Mouse (Mus musculus): ENCODE results near the gene Rsph9. TPM values are rescaled to one million over a fixed set of nuclear protein-coding genes. Genes with fewer than 3 reads are reported as not detected.

Rsph9 gene
- total RNA-seq (2021) = under 1 TPM; 0.47 to 0.61 TPM
- long read RNA-seq, experiment 1 = 0 reads
- long read RNA-seq, experiment 2, partial matches to known transcripts = 0 of 1 reads
- long read RNA-seq, experiment 2, other reads (novel, unspliced or antisense) = 1 of 1 reads

DNA sequence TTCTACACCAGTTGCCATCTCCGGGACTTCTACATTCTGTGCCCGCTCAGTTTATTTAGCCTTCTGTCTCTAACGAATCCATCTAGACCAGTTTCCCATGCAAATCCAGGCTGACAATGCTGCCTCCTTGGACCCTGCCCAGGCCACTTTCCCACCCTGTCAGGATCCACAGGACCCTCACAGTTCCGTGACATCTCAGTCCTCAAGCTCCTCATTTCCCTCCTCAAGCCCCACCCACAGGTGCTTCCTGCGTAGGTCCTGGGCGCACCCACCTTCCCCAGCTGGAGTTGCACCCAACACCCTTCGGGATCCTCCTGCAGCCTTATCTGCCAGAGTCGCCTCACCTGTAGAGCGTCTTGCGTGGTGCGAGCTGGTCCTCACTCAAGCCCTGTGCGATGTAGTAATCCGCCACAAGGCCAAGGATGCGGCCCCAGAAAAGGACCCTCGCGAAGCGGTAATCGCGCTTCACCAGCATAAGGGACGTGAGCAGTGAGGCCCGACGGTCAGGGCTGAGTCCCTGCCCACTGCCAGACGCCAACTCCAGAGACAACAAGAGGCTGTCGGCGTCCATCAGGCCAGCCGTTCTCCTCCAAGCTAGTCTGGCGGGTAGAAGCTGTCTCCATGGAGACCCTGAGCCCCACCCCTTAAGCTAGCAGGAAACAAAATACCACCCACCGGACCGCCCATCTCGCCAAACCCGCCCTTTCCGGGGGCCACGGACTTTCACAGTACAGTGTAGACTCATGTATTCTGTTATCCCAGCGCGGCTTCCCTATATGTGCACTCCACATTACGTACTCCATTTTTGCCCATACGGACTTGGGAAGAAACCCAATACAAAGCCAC lies at the start of gene Rsph9:
Gene Rsph9, minus strand, starts transcription at position 639 of the 846 bp plus-strand sequence.
- no peak for TF ChIP-seq CTCF (IDR thresholded peaks at IDR 0.05)
- H3K4me3 ChIP-seq = peak within 1 kb of the TSS; percentile 73
- DNase-seq = peak; percentile 85
- H3K27ac ChIP-seq = peak within 1 kb of the TSS; percentile 56
- intact Hi-C loops (cut with DNase I) = no loop called here

DNA sequence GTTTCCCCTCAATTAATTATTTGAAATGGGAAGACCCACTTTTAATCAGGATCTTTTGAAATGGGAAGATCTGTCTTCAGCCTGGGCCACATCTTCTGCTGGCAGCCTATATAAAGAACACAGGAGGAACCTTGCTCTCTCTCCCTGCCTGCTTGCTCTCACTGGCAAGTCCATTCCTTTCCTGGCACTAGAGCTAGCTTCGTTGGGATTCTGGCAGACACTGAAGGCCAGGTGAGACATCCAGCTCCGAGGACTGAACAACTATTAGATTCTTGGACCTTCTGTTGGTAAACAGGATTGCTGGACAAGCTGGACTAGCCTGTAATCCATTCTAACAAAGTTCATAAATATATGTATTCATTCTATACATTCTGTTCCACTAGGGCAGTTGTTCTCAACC lies 44.8 kb upstream of the Rsph9 start:
- Histone ChIP-seq H3K27ac (no peak overlapping the region), H3K4me3 (no peak overlapping the region)
- no peak for TF ChIP-seq CTCF (IDR thresholded peaks at IDR 0.05)
- intact Hi-C loops (cut with DNase I) = no loop called here
- DNase-seq = no peak

DNA sequence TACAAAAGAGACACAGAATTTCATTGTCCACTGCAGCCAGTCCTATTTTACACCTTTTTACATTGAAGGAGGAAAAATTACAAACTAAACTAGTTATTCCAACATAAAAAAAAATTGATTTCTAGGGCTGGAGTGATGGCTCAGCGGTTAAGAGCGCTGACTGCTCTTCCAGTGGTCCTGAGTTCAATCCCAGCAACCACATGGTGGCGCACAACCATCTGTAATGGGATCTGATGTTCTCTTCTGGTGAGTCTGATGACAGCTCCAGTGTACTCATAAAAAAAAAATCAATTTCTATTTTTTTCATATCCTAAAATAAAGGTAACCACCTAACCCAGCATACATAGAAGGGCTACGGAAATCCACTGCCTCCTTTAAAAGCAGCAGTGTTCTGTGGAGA lies 38.3 kb upstream of the Rsph9 start:
- intact Hi-C loops (cut with DNase I) = no loop called here
- DNase-seq = no peak
- H3K4me3 ChIP-seq = no peak overlapping the region
- no peak overlapping the region for H3K27ac ChIP-seq
- peak; percentile 43 for TF ChIP-seq CTCF (IDR thresholded peaks at IDR 0.05)

DNA sequence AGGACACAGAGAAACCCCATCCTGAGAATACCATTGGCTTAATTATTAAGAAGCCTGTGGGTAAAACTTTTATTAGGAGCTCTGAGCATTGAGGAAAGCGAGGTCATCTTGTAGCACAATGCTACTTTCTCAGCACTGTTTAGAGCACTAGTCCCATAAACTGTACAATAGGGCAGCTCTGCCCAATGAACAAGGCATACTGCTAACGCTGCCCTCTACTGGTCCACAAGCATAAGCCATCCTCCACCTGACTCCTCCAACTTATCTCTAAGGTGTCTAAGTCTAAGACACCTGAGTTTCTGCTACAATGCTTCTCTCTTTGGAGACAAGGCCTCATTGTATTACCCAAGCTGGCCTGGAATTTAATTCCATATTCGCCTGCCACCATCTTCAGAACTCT lies 26.5 kb upstream of the Rsph9 start:
- intact Hi-C loops (cut with DNase I) = no loop called here
- DNase-seq = no peak
- H3K4me3 ChIP-seq = no peak overlapping the region
- TF ChIP-seq CTCF (IDR thresholded peaks at IDR 0.05) = peak; percentile 65
- H3K27ac ChIP-seq = no peak overlapping the region

DNA sequence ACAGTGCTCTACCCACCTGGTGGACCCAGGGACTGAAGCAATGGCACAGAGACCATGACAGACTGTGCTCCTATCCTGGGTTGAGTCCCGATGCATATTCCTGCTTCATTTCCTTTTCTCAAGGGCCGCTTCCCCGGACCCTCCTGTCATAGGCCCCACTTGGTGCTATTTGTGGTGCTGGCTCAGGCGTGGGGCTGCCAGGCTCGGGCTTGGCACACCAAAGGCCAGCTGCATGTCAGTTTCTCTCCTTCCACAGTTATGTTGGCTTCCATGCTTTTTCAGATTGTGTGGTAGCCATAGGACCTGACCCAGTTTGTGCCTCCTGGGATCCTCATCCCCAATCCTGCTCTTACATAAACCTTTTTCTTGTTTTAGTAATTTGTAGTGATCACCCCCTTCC lies 24.8 kb upstream of the Rsph9 start:
- peak; percentile 62 for DNase-seq
- intact Hi-C loops (cut with DNase I) = no loop called here
- H3K4me3 ChIP-seq = peak overlapping the region; percentile 24; the same call in 1 of the 2 replicates
- H3K27ac ChIP-seq = peak overlapping the region; percentile 82
- no peak for TF ChIP-seq CTCF (IDR thresholded peaks at IDR 0.05)

DNA sequence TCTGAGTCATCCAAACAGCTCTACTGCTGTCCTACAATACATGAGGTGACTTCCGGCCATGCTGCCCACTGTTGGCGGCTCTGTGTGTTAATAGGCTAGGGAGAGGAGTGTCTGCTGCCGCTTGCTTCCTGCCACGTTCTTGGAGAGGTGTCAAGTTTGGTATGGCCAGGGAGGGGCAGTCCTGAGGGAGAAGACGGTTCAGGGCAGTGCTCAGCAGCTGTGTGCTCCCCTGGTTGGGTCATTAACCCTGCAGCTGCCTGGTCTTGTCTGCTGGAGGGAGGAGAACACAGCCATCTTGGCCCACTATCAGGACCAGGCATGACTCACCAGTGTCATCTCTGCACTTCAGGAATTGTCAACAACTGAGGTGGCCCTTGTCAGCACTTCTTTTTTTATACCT lies 24.3 kb upstream of the Rsph9 start:
- H3K27ac ChIP-seq = peak overlapping the region; percentile 82
- intact Hi-C loops (cut with DNase I) = no loop called here
- H3K4me3 ChIP-seq = peak overlapping the region; percentile 24; the same call in 1 of the 2 replicates
- DNase-seq = peak; percentile 30
- TF ChIP-seq CTCF (IDR thresholded peaks at IDR 0.05) = no peak

DNA sequence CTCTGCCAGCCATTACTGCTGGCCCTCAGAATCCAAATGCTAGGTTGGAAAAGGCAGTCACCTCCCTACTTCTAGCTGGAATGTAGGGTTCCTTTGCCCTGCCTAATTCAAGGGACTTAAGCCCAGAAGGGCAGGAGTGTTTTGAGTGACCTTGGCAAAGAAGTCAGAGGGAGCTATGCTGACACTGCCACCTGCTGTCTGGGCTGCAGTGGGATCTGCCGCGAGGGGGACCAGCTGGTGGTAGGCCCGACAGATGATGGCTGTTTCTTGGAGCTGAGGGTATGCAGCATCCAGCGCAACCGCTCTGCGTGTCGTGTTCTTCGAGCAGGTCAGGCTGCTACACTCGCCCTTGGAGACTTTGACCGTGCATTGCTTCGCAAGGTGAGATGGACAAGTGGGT lies 23.0 kb upstream of the Rsph9 start:
- peak; percentile 60 for DNase-seq
- TF ChIP-seq CTCF (IDR thresholded peaks at IDR 0.05) = peak; percentile 70
- H3K27ac ChIP-seq = peak overlapping the region; percentile 82
- intact Hi-C loops (cut with DNase I) = no loop called here
- no peak overlapping the region for H3K4me3 ChIP-seq

DNA sequence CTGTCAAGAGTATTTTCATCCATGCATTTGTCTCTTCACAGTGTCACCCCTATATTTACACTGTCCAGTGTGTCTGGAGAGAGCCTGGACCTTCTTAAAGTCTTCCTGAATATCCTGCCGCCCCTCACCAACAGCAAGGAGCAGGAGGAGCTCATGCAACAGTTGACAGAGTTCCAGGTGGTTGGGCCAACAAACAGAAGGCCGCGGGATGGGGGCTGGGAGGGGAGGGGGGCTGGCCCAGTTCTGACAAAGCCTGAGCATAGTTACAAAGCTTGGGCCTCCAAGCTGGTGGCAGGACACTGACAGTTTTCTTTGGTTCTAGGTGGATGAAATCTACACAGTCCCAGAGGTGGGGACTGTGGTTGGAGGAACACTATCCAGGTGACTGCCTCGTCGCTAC lies 22.3 kb upstream of the Rsph9 start:
- Histone ChIP-seq H3K27ac (peak overlapping the region; percentile 82), H3K4me3 (no peak overlapping the region)
- DNase-seq = no peak
- TF ChIP-seq CTCF (IDR thresholded peaks at IDR 0.05) = no peak
- intact Hi-C loops (cut with DNase I) = no loop called here

DNA sequence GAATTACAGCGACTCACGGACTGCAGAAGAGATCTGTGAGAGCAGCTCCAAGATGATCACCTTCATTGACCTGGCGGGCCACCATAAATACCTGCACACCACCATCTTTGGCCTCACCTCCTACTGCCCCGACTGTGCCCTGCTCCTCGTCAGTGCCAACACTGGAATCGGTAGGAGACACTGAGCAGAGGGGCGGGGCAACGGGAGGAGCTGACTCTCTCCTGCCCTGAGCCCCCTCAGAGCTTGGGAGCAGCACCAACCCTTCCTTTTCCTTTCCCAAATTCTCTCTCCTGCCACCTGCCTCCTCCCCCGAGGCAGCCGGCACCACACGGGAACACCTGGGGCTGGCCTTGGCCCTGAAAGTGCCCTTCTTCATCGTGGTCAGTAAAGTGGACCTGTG lies 21.4 kb upstream of the Rsph9 start:
- DNase-seq = no peak
- no peak for TF ChIP-seq CTCF (IDR thresholded peaks at IDR 0.05)
- intact Hi-C loops (cut with DNase I) = no loop called here
- Histone ChIP-seq H3K4me3 (no peak overlapping the region), H3K27ac (no peak overlapping the region)

DNA sequence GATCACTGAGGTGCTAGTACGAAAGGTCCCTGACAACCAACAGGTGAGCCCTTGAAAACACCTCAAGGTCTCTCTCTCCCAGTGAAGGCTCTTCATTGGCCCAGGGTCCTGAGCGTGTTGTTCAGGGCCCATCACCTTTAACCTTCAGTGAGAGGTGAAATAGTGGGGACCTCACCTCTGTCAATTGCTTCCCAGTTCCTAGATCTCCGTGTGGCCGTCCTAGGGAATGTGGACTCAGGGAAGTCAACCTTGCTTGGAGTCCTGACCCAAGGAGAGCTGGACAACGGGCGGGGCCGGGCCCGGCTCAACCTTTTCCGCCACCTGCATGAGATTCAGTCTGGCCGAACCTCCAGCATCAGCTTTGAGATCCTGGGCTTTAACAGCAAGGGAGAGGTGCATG lies 20.8 kb upstream of the Rsph9 start:
- no peak overlapping the region for H3K4me3 ChIP-seq
- no peak overlapping the region for H3K27ac ChIP-seq
- no peak for DNase-seq
- TF ChIP-seq CTCF (IDR thresholded peaks at IDR 0.05) = no peak
- intact Hi-C loops (cut with DNase I) = no loop called here

DNA sequence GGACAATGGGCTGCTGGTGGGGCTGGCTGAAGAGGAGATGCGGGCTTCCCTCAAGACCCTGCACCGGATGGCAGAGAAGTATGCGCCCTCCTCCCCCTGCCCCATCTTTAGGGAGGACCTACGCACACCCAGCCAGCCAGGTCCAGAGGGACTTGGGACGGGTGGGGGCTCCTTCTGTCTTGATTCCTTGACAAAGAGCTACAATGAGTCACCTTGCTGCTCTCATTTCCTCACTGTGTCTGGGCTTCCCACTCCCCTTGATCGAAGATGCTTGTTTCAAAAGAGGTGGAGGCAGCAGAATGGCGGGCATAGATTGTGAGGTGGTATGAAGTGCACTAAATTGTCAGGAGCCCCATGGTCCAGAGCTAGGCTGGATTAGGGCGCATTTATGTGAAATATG lies 20.3 kb upstream of the Rsph9 start:
- intact Hi-C loops (cut with DNase I) = no loop called here
- no peak for DNase-seq
- no peak overlapping the region for H3K4me3 ChIP-seq
- TF ChIP-seq CTCF (IDR thresholded peaks at IDR 0.05) = no peak
- no peak overlapping the region for H3K27ac ChIP-seq

DNA sequence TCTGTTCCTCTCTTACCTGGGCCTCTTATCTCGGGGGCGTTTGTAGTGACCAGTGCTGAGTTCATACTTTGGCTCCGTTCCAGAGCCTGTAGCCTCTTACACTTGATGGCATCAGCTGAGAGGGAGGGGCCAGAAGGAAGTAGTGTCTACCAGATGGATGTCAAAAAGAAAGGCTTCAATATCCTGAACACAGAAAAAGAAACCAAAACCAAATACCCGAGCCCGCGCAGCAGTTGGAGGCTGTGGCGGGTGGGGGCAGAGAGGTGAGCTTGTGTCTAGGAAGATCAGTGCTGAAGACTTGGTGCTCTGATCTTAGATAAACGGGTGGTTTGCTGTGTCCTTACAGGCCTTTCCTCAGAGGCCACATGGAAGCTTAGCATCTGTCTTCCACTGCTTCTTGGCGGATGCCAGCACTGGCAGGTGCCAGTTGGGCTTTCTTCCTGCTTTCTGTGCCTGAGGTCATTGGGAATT lies 19.0 kb upstream of the Rsph9 start:
- no peak for DNase-seq
- no peak for TF ChIP-seq CTCF (IDR thresholded peaks at IDR 0.05)
- intact Hi-C loops (cut with DNase I) = no loop called here
- Histone ChIP-seq H3K27ac (peak overlapping the region; percentile 67), H3K4me3 (peak overlapping the region; percentile 56)

DNA sequence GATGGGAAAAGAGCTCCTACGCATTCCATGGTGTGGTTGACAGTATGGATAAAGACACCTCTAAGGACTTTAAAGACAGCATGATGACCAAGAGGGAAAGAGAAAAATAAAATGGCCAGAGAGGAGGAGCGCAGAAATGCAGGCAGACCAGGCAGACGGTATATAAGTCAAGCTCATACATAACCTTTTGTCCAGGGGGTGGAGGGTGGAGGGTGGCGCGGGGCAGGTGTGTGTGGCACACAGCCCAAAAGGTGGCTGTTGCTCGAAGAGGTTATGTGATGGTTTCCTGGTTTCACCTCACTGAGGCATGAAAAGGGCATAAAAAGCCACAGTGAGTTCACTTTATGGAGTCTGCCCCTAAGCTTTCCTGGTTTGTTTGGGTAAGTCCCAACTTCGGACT lies 18.5 kb upstream of the Rsph9 start:
- Histone ChIP-seq H3K27ac (peak overlapping the region; percentile 67), H3K4me3 (peak overlapping the region; percentile 56)
- no peak for DNase-seq
- intact Hi-C loops (cut with DNase I) = no loop called here
- no peak for TF ChIP-seq CTCF (IDR thresholded peaks at IDR 0.05)

DNA sequence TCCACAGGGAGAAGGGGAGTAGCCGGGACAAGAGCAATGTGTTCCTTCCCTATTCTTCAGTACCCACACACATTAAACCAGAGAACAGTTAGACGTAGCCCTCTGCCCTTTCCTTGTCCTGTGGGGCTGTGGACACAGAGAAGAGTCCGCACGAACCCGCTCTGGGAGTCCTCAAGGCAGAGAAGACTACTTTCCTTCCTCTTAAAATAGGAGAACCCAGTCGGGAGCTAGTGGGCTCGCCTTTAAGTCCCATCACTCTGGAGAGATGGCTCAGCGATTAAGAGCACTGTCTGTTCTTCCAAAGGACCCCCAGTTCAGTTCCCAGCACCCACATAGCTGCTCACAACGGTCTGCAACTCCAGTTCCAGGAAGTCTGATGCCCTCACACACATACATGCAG lies 17.7 kb upstream of the Rsph9 start:
- intact Hi-C loops (cut with DNase I) = no loop called here
- DNase-seq = no peak
- Histone ChIP-seq H3K27ac (peak overlapping the region; percentile 98), H3K4me3 (peak overlapping the region; percentile 92)
- TF ChIP-seq CTCF (IDR thresholded peaks at IDR 0.05) = no peak

All from gastrocnemius, adult 2 months (tissue).